Mouse (Mus musculus): ENCODE results near the gene B3gnt3.

- TF ChIP-seq CTCF (IDR thresholded peaks at IDR 0.05; ENCODE audit: extremely low read depth, insufficient read depth, low read length) (no peak), POLR2A (IDR thresholded peaks at IDR 0.05; ENCODE audit: extremely low read depth, insufficient read depth, low read length) (no peak)
Measured at GRCm38 (mm10) chr8:71718252-71718651, 16.7 kb upstream of the B3gnt3 start.

Data from cortical plate, adult 2 months (tissue).